Mouse (Mus musculus): ENCODE measurements around the gene Olfr583. TPM values are rescaled to one million over a fixed set of nuclear protein-coding genes. Genes with fewer than 3 reads are reported as not detected.

The Olfr583 gene
- polyA plus RNA-seq (2012; rRNA removed), result not detected in 2 replicates

GRCm38 (mm10) chr7:103051000-103051399, at the start of gene Olfr583:
Olfr583 (plus strand) TSS chr7:103051300.

DNA sequence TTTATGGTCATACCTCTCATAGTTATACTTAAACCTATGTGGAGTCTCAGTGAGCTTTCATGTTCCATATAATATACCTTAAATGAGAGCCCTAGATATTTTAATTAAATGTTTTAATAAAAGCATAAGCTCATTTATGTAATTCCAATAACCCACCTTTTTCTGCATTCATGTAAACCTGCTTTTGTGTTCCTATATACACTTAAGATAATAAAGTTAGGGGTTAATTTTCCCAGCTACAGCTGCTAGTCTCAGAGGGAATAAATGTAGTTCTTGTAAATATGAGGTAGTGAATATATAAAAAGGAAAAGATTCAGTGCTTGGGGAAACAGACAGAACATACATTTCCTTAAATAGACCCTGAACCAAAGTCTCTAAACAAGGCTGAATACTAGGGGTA, 13.4 kb upstream of the Olfr583 start, which contains the start of gene Olfr582:
Olfr582 (plus strand) TSS at position 301 of the 400 bp plus-strand sequence.

DNA sequence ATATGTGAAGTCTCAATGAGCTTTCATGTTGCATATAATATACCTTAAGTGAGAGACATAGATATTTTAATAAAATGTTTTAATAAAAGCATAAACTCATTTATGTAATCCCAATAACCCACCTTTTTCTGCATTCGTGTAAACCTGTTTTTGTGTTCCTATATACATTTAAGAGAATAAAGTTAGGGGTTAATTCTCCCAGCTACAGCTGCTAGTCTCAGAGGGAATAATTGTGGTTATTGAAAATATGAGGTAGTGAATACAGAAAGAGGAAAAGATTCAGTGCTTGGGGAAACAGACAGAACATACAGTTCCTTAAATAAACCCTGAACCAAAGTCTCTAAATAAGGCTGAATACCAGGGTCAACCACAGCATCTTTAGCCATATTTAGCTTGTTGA, 30.5 kb downstream of the Olfr583 start, which contains the start of gene Olfr584:
Olfr584 (plus strand) TSS at position 301 of the 400 bp plus-strand sequence.

DNA sequence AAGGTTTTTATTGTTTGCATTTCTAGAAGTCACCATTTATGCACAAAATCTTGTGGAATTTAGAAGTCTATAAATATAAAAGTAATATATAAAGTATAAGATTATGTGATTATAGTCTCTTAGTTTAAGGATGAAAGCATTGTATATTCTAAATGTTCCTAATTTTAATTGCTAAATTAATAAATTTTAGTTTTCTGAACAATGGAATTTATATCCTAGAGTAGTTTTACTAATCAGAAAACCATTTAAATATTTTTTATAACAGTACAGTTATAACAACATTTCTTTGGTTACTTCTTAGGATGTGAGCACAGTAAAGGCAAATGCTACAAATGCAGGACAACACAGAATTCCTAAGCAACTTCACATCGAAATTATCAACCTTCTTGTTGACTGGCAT, 46.3 kb downstream of the Olfr583 start, which contains the start of gene Olfr585:
Olfr585 (plus strand) TSS at position 301 of the 400 bp plus-strand sequence.

Other genes with a start within 250 kb of the Olfr583 start
- gene Olfr564, start 247.8 kb upstream of the Olfr583 start, polyA plus RNA-seq (2012; rRNA removed), result not detected in 2 replicates
- not detected in 2 replicates for gene Olfr566, start 192.5 kb upstream of the Olfr583 start, polyA plus RNA-seq (2012; rRNA removed)
- gene Olfr568, start 174.2 kb upstream of the Olfr583 start, polyA plus RNA-seq (2012; rRNA removed), result not detected in 2 replicates
- gene Olfr569, start 160.4 kb upstream of the Olfr583 start, polyA plus RNA-seq (2012; rRNA removed), result not detected in 2 replicates
- 0.05 TPM in 1 of 2 replicates, not detected in the other for gene Olfr570, start 156.7 kb upstream of the Olfr583 start, polyA plus RNA-seq (2012; rRNA removed)
- not detected in 2 replicates for gene Olfr571, start 133.8 kb upstream of the Olfr583 start, polyA plus RNA-seq (2012; rRNA removed)
- not detected in 2 replicates for gene Olfr572, start 126.9 kb upstream of the Olfr583 start, polyA plus RNA-seq (2012; rRNA removed)
- not detected in 2 replicates for gene Olfr573-ps1, start 108.7 kb upstream of the Olfr583 start, polyA plus RNA-seq (2012; rRNA removed)
- gene Olfr574, start 102.8 kb upstream of the Olfr583 start, polyA plus RNA-seq (2012; rRNA removed), result not detected in 2 replicates
- not detected in 2 replicates for gene Olfr575, start 92.5 kb upstream of the Olfr583 start, polyA plus RNA-seq (2012; rRNA removed)
- not detected in 2 replicates for gene Olfr576, start 88.6 kb upstream of the Olfr583 start, polyA plus RNA-seq (2012; rRNA removed)
- not detected in 2 replicates for gene Olfr577, start 75.4 kb upstream of the Olfr583 start, polyA plus RNA-seq (2012; rRNA removed)
- not detected in 2 replicates for gene Olfr578, start 62.0 kb upstream of the Olfr583 start, polyA plus RNA-seq (2012; rRNA removed)
- gene Olfr582, start 13.3 kb upstream of the Olfr583 start, polyA plus RNA-seq (2012; rRNA removed), result not detected in 2 replicates
- gene Olfr584, start 30.6 kb downstream of the Olfr583 start, polyA plus RNA-seq (2012; rRNA removed), result not detected in 2 replicates
- gene Olfr585, start 46.4 kb downstream of the Olfr583 start, polyA plus RNA-seq (2012; rRNA removed), result not detected in 2 replicates
- gene Olfr586, start 74.3 kb downstream of the Olfr583 start, polyA plus RNA-seq (2012; rRNA removed), result not detected in 2 replicates
- not detected in 2 replicates for gene Olfr588-ps1, start 89.6 kb downstream of the Olfr583 start, polyA plus RNA-seq (2012; rRNA removed)
- gene Olfr589, start 105.1 kb downstream of the Olfr583 start, polyA plus RNA-seq (2012; rRNA removed), result not detected in 2 replicates
- gene Olfr591, start 127.0 kb downstream of the Olfr583 start, polyA plus RNA-seq (2012; rRNA removed), result not detected in 2 replicates
- not detected in 2 replicates for gene Olfr592, start 133.5 kb downstream of the Olfr583 start, polyA plus RNA-seq (2012; rRNA removed)
- not detected in 2 replicates for gene Olfr593, start 160.6 kb downstream of the Olfr583 start, polyA plus RNA-seq (2012; rRNA removed)
- gene Olfr594, start 165.7 kb downstream of the Olfr583 start, polyA plus RNA-seq (2012; rRNA removed), result not detected in 2 replicates
- gene Usp17ld, start 201.2 kb downstream of the Olfr583 start, polyA plus RNA-seq (2012; rRNA removed), result not detected in 2 replicates

Data from central nervous system, embryonic 18 days (tissue).